Mouse (Mus musculus): Measurements from ENCODE around the gene Ism2. TPM values are rescaled to one million over a fixed set of nuclear protein-coding genes. Genes with fewer than 3 reads are reported as not detected.

The Ism2 gene
- polyA plus RNA-seq (2015; fragmentation: Nextera tagmentation; extraction: Ambion mirVana): 0.13 and 0.31 TPM in 2 replicates

DNA sequence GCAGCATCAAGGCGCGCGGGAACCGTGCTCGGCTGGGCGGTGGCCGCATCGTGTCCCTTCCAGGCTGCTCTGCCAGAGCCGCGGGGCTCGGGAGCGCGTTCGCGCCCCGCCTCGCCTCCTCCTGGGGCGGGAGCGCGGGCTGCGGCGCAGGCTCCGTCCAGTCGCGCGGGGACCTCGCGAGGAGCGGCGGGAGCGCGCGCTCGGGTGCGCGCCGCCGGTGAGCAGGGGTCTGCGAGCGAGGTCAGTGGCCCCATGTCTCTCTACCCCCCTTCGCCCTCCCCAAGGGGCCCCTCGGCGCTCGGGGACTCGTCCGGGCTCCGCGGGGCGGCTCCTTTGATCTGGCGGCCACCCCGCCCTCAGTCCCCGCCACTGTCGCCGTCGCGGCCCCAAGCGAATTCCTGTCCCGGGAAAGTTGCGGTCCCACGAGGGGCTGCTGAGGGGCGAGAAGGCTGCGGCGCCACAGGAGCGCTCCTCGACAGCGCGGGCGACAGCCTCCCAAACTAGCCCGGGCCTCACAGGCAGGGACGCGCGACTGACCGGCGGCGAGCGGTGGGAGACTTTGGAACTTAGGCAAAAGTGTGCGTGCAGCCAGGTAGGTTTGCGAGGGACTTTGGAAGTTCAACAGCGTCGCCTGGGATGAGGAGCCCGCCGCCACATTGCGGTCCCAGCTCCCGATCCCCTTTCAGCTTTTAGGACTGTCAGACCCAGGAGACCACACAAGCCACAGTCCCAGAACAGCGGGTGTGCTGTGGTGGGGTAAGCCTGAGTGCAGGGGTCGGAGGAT, at the start of gene Ism2:
Gene Ism2, minus strand, starts transcription at position 49 of the 784 bp plus-strand sequence.

DNA sequence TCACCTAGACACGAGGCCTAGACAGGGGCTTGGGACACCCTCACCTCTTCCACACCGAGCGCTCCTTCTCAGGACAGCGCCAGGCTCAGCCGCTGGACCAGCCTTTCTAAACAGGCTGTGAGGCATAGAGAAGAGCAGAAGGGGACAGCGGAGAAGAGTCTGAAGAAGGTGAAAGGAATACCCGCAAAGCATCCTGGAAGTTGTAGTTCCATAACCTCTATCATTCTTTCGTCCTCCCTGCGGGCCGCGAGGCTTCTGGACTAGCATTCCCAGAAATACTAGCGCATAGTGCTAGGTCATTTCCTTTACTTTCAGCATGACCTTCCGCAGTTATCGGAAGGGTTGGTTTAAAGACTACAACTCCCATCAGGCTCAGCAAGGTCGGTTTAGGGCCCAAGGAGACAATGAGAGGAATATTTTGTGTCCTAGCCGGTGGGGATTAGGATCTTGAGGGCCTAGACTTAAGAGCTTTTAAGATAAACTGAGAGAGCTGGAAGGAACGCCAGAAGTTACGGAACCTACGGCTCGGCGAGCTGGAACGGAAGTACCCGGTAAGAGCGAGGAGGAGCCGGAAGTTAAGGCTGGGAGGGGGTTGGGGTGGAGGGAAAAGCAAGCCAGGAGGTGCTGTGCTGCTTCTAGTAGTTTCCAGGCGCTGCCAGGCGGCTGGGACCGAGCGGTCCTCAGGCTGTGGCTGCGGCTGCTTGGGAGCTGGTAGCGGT, 33.2 kb downstream of the Ism2 start, which contains the start of the genes Vipas39 and Ahsa1:
Gene Vipas39, minus strand, starts transcription at position 149 of the 719 bp plus-strand sequence.
Gene Ahsa1, plus strand, starts transcription at position 372 of the 719 bp plus-strand sequence.

DNA sequence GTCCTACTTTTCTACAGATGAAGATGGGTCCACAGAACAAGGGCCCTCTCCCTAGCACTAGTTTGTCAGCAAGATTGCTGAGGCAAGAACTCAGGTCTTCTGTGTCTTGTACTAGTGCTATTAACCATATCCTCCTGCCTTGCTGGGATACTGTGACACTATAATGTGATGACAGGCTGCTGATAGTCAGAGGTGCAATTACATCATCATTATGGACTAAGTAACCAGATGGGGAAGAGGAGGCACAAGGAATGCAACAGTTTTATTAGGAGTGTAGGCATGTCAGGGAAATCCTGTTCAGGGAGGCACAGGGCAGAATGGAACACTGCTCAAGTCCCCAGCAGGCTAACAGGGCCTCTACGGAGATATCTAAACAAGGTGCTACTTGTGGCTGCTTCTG, 60.9 kb downstream of the Ism2 start, which contains the start of gene Noxred1:
Gene Noxred1, minus strand, starts transcription at position 101 of the 400 bp plus-strand sequence.

Small RNA genes within 50 kb of the gene (microRNA-seq; reads per million reads assigned to microRNA genes)
- gene Gm47293: not detected

Other genes with a start within 250 kb of the Ism2 start
- gene Ngb, start 197.2 kb downstream of the Ism2 start, polyA plus RNA-seq (2015; fragmentation: Nextera tagmentation; extraction: Ambion mirVana): 6.4 and 6.7 TPM in 2 replicates
- gene Gstz1, start 152.5 kb downstream of the Ism2 start, polyA plus RNA-seq (2015; fragmentation: Nextera tagmentation; extraction: Ambion mirVana): 26.6 and 27.0 TPM in 2 replicates
- gene Pomt2, start 151.7 kb downstream of the Ism2 start, polyA plus RNA-seq (2015; fragmentation: Nextera tagmentation; extraction: Ambion mirVana): 7.4 and 10.0 TPM in 2 replicates
- 0.59 and 1.0 TPM in 2 replicates for gene Samd15, start 100.0 kb downstream of the Ism2 start, polyA plus RNA-seq (2015; fragmentation: Nextera tagmentation; extraction: Ambion mirVana)
- 1.4 TPM in 2 replicates for gene Tmed8, start 99.3 kb downstream of the Ism2 start, polyA plus RNA-seq (2015; fragmentation: Nextera tagmentation; extraction: Ambion mirVana)
- not detected in 2 replicates for gene Noxred1, start 61.0 kb downstream of the Ism2 start, polyA plus RNA-seq (2015; fragmentation: Nextera tagmentation; extraction: Ambion mirVana)
- gene Vipas39, start 33.4 kb downstream of the Ism2 start, polyA plus RNA-seq (2015; fragmentation: Nextera tagmentation; extraction: Ambion mirVana): 18.4 and 19.1 TPM in 2 replicates
- 123 and 128 TPM in 2 replicates for gene Ahsa1, start 33.2 kb downstream of the Ism2 start, polyA plus RNA-seq (2015; fragmentation: Nextera tagmentation; extraction: Ambion mirVana)
- 97.7 and 114 TPM in 2 replicates for gene Sptlc2, start 88.7 kb upstream of the Ism2 start, polyA plus RNA-seq (2015; fragmentation: Nextera tagmentation; extraction: Ambion mirVana)
- gene Slirp, start 144.2 kb upstream of the Ism2 start, polyA plus RNA-seq (2015; fragmentation: Nextera tagmentation; extraction: Ambion mirVana): 253 and 269 TPM in 2 replicates
- gene Alkbh1, start 144.3 kb upstream of the Ism2 start, polyA plus RNA-seq (2015; fragmentation: Nextera tagmentation; extraction: Ambion mirVana): 22.4 and 24.9 TPM in 2 replicates
- 67.3 and 69.9 TPM in 2 replicates for gene Snw1, start 172.6 kb upstream of the Ism2 start, polyA plus RNA-seq (2015; fragmentation: Nextera tagmentation; extraction: Ambion mirVana)
- gene Gm5788, start 195.0 kb upstream of the Ism2 start, polyA plus RNA-seq (2015; fragmentation: Nextera tagmentation; extraction: Ambion mirVana): not detected in 2 replicates
- not detected in 2 replicates for gene Gm8300, start 214.6 kb upstream of the Ism2 start, polyA plus RNA-seq (2015; fragmentation: Nextera tagmentation; extraction: Ambion mirVana)

All from urinary bladder, postnatal 0 days (tissue).